Mouse (Mus musculus) thymus, adult 2 months (tissue): ENCODE data around the gene Zfp385b.

ENCODE experiments used
- CTCF ChIP-seq: fragments of 200-500 bp; IDR thresholded peaks from 2 replicates; pipeline ENCODE4 v1.5.1; 2012; ENCODE audit warnings: mild to moderate bottlenecking, control low read depth, low read length, moderate library complexity, borderline replicate concordance; ENCODE audit not compliant: control insufficient read depth, poor library complexity, insufficient read depth; ENCODE audit errors: extremely low read depth
- POLR2A ChIP-seq: fragments of 200-500 bp; IDR thresholded peaks from 2 replicates; pipeline ENCODE4 v1.6.1; 2012; ENCODE audit warnings: mild to moderate bottlenecking, low read length, control low read depth, moderate library complexity; ENCODE audit not compliant: control insufficient read depth, poor library complexity, insufficient read depth; ENCODE audit errors: extremely low read depth

GRCm38 (mm10) chr2:77749631-77750030, 69.8 kb downstream of the Zfp385b start:
- TF ChIP-seq CTCF (no peak), POLR2A (no peak)
